Mouse (Mus musculus): ENCODE data around the gene Chl1. TPM values are rescaled to one million over a fixed set of nuclear protein-coding genes. Genes with fewer than 3 reads are reported as not detected.

Gene Chl1
- polyA plus RNA-seq, 1 experiment from 2014 or later = 0.12 TPM

DNA sequence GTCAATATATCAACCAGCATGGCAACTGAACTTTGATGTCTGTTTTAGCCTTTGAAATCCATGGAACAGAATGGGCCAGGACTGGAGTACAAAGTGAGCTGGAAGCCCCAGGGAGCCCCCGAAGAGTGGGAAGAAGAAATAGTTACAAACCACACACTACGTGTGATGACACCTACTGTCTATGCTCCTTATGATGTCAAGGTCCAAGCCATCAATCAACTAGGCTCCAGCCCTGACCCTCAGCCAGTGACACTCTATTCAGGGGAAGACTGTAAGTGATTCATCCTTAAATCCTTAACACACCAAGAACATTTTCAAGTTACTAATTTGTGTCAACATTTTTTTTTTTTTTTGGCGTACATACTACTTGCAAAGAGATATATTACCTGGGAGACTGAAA lies 196.0 kb downstream of the Chl1 start:
- H3K27me3 ChIP-seq (replicated peaks; ENCODE audit: insufficient read depth, low read length) = no peaks in the 10 kb centered on the region
- ATAC-seq = no peak
- WGBS = 60% methylated on average over 3 of the region's 3 CpGs
- H3K4me2 ChIP-seq (replicated peaks; ENCODE audit: low read depth, low read length) = no peak overlapping the region
- H3K9me3 ChIP-seq (ENCODE audit: low read length) = no peaks in the 10 kb centered on the region
- no peaks in the 10 kb centered on the region for H3K36me3 ChIP-seq (ENCODE audit: insufficient read depth, low read length)
- no peak overlapping the region for H3K4me3 ChIP-seq (ENCODE audit: low read depth, low read length)
- DNase-seq (ENCODE audit: low spot score) = no peak
- H3K27ac ChIP-seq (ENCODE audit: low read length) = no peak overlapping the region
- no peak overlapping the region for H3K9ac ChIP-seq (replicated peaks; ENCODE audit: low read depth)
- TF ChIP-seq CTCF (IDR thresholded peaks at IDR 0.05) = no peak
- no peak for TF ChIP-seq EP300 (IDR thresholded peaks at IDR 0.05)
- no peaks in the 10 kb centered on the region for H3K4me1 ChIP-seq (ENCODE audit: insufficient read depth, low read depth, low read length)

DNA sequence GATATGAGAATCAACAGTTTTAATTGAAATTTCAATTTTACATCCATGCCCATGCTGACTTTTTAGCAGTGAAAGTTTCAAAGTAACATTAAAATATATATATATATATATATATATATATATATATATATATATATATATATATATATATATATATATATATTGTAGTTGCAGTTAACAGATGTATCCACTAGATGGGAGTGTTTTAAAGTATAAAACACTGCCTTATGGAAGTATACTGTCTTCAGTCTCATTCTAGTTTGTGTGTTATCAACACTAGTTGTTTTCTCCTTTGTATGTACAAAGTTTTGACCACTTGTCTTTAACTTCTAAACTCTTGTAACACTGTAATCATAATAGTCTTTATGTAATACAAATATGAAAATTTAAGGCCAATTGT lies 228.9 kb downstream of the Chl1 start:
- no peaks in the 10 kb centered on the region for H3K4me1 ChIP-seq (ENCODE audit: insufficient read depth, low read depth, low read length)
- H3K36me3 ChIP-seq (ENCODE audit: insufficient read depth, low read length) = no peaks in the 10 kb centered on the region
- no peaks in the 10 kb centered on the region for H3K9me3 ChIP-seq (ENCODE audit: low read length)
- TF ChIP-seq EP300 (IDR thresholded peaks at IDR 0.05) = no peak
- TF ChIP-seq CTCF (IDR thresholded peaks at IDR 0.05) = no peak
- H3K4me2 ChIP-seq (replicated peaks; ENCODE audit: low read depth, low read length) = no peak overlapping the region
- no peaks in the 10 kb centered on the region for H3K27me3 ChIP-seq (replicated peaks; ENCODE audit: insufficient read depth, low read length)
- H3K9ac ChIP-seq (replicated peaks; ENCODE audit: low read depth) = no peak overlapping the region
- DNase-seq (ENCODE audit: low spot score) (peak; percentile 44), ATAC-seq (no peak)
- no peak overlapping the region for H3K4me3 ChIP-seq (ENCODE audit: low read depth, low read length)
- H3K27ac ChIP-seq (ENCODE audit: low read length) = no peak overlapping the region

DNA sequence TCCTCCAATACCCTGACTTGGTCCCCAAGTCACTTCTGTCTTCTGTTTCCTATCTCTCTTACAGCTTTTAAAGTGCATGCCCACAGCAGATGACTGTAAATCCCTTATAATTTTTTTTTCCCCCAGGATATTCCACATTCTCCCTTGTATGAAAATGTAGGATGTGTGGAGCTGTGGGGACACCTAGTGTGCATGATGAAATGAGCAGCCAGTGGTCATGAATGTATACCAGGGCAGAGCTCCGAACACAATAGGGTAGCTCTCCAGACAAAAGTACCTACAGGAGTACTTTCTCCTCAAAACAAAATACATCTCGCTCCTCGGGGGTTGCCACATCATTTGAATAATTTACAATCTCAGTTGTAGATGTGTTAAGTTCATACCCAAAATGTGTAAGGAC lies 232.4 kb downstream of the Chl1 start:
- TF ChIP-seq EP300 (IDR thresholded peaks at IDR 0.05) (no peak), CTCF (IDR thresholded peaks at IDR 0.05) (no peak)
- no peak overlapping the region for H3K27ac ChIP-seq (ENCODE audit: low read length)
- WGBS = 62% methylated on average over 3 of the region's 3 CpGs

DNA sequence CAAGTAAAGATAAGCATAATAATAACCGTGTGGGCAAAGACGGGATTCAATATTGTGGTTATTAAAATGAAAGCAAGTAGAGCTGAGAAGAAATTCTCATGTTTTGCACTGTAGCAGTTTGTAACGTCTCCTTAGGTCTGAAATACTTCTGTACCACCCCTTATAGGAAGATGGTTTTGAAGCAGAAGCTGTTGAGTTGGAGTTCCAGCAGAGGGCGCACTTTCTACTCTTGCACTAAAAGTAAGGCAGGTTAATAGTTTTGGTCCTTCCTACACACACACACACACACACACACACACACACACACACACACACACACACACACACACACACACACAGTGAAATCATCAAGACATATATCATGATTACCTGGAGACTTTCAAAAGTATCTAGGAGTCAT lies 235.7 kb downstream of the Chl1 start:
- Histone ChIP-seq H3K4me2 (replicated peaks; ENCODE audit: low read depth, low read length) (no peak overlapping the region), H3K27me3 (replicated peaks; ENCODE audit: insufficient read depth, low read length) (no peaks in the 10 kb centered on the region), H3K4me3 (ENCODE audit: low read depth, low read length) (no peak overlapping the region), H3K9ac (replicated peaks; ENCODE audit: low read depth) (no peak overlapping the region), H3K9me3 (ENCODE audit: low read length) (no peaks in the 10 kb centered on the region), H3K36me3 (ENCODE audit: insufficient read depth, low read length) (no peaks in the 10 kb centered on the region), H3K27ac (ENCODE audit: low read length) (no peak overlapping the region), H3K4me1 (ENCODE audit: insufficient read depth, low read depth, low read length) (no peaks in the 10 kb centered on the region)
- no peak for DNase-seq (ENCODE audit: low spot score)
- TF ChIP-seq CTCF (IDR thresholded peaks at IDR 0.05) (peak; percentile 42), EP300 (IDR thresholded peaks at IDR 0.05) (no peak)
- 30% methylated on average over 4 of the region's 4 CpGs for WGBS
- ATAC-seq = no peak

More for the DNA sequence above, 232.4 kb downstream of the Chl1 start:
- H3K9me3 ChIP-seq (ENCODE audit: low read length) = no peaks in the 10 kb centered on the region
- no peaks in the 10 kb centered on the region for H3K36me3 ChIP-seq (ENCODE audit: insufficient read depth, low read length)
- DNase-seq (ENCODE audit: low spot score) (no peak), ATAC-seq (no peak)
- H3K4me1 ChIP-seq (ENCODE audit: insufficient read depth, low read depth, low read length) = no peaks in the 10 kb centered on the region
- H3K4me3 ChIP-seq (ENCODE audit: low read depth, low read length) = no peak overlapping the region
- no peaks in the 10 kb centered on the region for H3K27me3 ChIP-seq (replicated peaks; ENCODE audit: insufficient read depth, low read length)
- H3K9ac ChIP-seq (replicated peaks; ENCODE audit: low read depth) = no peak overlapping the region
- no peak overlapping the region for H3K4me2 ChIP-seq (replicated peaks; ENCODE audit: low read depth, low read length)

DNA sequence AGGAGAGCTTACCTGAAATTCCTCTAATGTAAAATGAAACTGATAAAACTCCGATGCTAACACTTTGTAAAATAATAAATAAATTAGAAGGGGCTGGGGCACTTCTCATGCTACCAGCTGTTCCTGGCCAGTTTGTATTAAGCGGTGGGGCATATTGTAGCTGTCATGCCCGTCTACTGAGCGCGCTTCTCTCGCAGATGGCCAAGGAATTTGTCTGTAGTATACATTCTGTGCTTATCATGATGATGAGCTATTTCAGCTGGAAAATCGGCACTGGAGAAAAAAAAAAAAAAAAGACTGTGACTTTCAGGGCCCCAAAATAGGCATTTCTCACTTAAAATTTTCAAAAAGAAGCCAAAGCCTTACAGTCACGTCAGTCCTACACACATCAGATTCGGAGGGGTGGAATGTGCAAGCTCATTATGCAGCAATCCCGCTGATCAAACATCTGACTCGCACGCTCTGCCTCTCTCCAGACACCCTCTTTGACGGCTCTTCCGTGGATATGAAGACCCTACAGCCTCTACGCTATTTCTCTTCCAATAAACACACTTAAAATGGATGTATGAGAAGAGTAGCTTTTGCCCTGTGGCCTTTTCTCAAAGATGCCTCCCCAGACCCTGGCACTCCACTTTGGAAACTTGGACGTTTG lies 238.9 kb downstream of the Chl1 start:
- TF ChIP-seq EP300 (IDR thresholded peaks at IDR 0.05) (no peak), CTCF (IDR thresholded peaks at IDR 0.05) (no peak)

DNA sequence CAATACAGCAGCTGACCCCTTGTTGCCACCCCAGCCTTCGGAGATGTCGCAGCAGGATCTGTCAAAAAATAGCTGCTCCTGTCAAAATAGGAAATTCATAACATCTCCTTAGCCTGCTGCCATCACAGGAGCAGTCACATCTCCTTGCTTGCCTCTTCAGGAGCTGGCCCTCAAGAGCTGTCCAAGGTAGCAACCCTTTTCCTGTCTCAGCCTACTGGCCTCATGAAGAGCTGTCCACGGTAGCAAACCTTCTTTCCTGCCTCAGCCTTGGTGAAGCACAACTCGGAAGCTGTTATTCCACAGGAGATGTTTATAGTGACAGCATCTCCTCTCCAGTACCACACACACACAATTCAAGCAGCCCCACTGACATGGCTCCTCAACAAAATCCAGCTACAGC lies 243.5 kb downstream of the Chl1 start:
- H3K4me3 ChIP-seq (ENCODE audit: low read depth, low read length) = no peak overlapping the region
- no peaks in the 10 kb centered on the region for H3K4me1 ChIP-seq (ENCODE audit: insufficient read depth, low read depth, low read length)
- H3K27me3 ChIP-seq (replicated peaks; ENCODE audit: insufficient read depth, low read length) = no peaks in the 10 kb centered on the region
- H3K4me2 ChIP-seq (replicated peaks; ENCODE audit: low read depth, low read length) = no peak overlapping the region
- no peak for ATAC-seq
- no peaks in the 10 kb centered on the region for H3K9me3 ChIP-seq (ENCODE audit: low read length)
- no peak for DNase-seq (ENCODE audit: low spot score)
- no peak overlapping the region for H3K9ac ChIP-seq (replicated peaks; ENCODE audit: low read depth)
- TF ChIP-seq CTCF (IDR thresholded peaks at IDR 0.05) (no peak), EP300 (IDR thresholded peaks at IDR 0.05) (no peak)
- no peak overlapping the region for H3K27ac ChIP-seq (ENCODE audit: low read length)
- WGBS = 59% methylated on average over 4 of the region's 4 CpGs
- no peaks in the 10 kb centered on the region for H3K36me3 ChIP-seq (ENCODE audit: insufficient read depth, low read length)

More for the DNA sequence above, 238.9 kb downstream of the Chl1 start:
- no peak overlapping the region for H3K9ac ChIP-seq (replicated peaks; ENCODE audit: low read depth)
- H3K27me3 ChIP-seq (replicated peaks; ENCODE audit: insufficient read depth, low read length) = no peaks in the 10 kb centered on the region
- H3K4me3 ChIP-seq (ENCODE audit: low read depth, low read length) = no peak overlapping the region
- DNase-seq (ENCODE audit: low spot score) (peak; percentile 6), ATAC-seq (no peak)
- H3K27ac ChIP-seq (ENCODE audit: low read length) = no peak overlapping the region
- no peaks in the 10 kb centered on the region for H3K4me1 ChIP-seq (ENCODE audit: insufficient read depth, low read depth, low read length)
- no peaks in the 10 kb centered on the region for H3K36me3 ChIP-seq (ENCODE audit: insufficient read depth, low read length)
- WGBS = 42% methylated on average over 16 of the region's 16 CpGs
- no peaks in the 10 kb centered on the region for H3K9me3 ChIP-seq (ENCODE audit: low read length)
- no peak overlapping the region for H3K4me2 ChIP-seq (replicated peaks; ENCODE audit: low read depth, low read length)

DNA sequence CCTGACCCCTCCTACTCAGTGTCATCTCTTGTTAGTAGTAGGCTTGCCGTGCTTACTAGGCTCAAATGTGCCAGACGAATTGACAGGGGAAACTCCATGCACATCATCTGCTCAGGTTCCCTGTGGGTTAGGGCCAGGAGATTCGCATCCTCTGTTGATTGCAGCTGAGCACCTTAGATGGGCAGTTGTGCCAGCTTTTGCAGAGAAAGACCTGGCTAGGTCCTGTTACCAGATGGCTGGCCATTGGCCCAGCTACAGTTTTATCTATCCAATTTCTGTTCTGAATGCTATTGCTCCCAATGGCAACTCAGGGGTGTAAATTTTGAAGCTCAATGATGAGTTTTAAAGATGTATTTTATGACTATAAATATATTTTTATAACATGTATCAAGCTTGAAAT lies 256.4 kb downstream of the Chl1 start:
- no peaks in the 10 kb centered on the region for H3K4me1 ChIP-seq (ENCODE audit: insufficient read depth, low read depth, low read length)
- H3K4me2 ChIP-seq (replicated peaks; ENCODE audit: low read depth, low read length) = no peak overlapping the region
- ATAC-seq (no peak), DNase-seq (ENCODE audit: low spot score) (no peak)
- no peaks in the 10 kb centered on the region for H3K36me3 ChIP-seq (ENCODE audit: insufficient read depth, low read length)
- no peak overlapping the region for H3K4me3 ChIP-seq (ENCODE audit: low read depth, low read length)
- TF ChIP-seq EP300 (IDR thresholded peaks at IDR 0.05) (no peak), CTCF (IDR thresholded peaks at IDR 0.05) (no peak)
- 80% methylated on average over 3 of the region's 3 CpGs for WGBS
- H3K9ac ChIP-seq (replicated peaks; ENCODE audit: low read depth) = no peak overlapping the region
- no peaks in the 10 kb centered on the region for H3K9me3 ChIP-seq (ENCODE audit: low read length)
- H3K27ac ChIP-seq (ENCODE audit: low read length) = no peak overlapping the region
- no peaks in the 10 kb centered on the region for H3K27me3 ChIP-seq (replicated peaks; ENCODE audit: insufficient read depth, low read length)

All from lung, postnatal 0 days (tissue).